Mouse (Mus musculus) lung, postnatal 0 days (tissue): ENCODE measurements around the gene Cdcp1.

Source experiments
- CTCF ChIP-seq: IDR thresholded peaks from 2 replicates; pipeline ENCODE4 v1.5.1; 2016; ENCODE audit warnings: antibody characterized with exemption, mild to moderate bottlenecking
- EP300 ChIP-seq: IDR thresholded peaks from 2 replicates; pipeline ENCODE4 v1.6.1; 2016; ENCODE audit warnings: antibody characterized with exemption, mild to moderate bottlenecking, control low read depth

GRCm38 (mm10) chr9:123187589-123187988 is 28.2 kb downstream of the Cdcp1 start:
- TF ChIP-seq CTCF = no peak
- TF ChIP-seq EP300 = no peak
